Mouse (Mus musculus) forebrain, embryonic 12.5 days (tissue): ENCODE measurements around the gene Pigf. TPM values are rescaled to one million over a fixed set of nuclear protein-coding genes. Genes with fewer than 3 reads are reported as not detected.

ENCODE experiments used
- polyA plus RNA-seq: library from polyadenylated mRNA; unstranded; fragments of >200 nt; fragmentation: Nextera tagmentation; extraction: Ambion mirVana; gene quantifications from 2 replicates; pipeline ENCODE4 v1.2.1, GENCODE M21; 2016

Pigf gene
- polyA plus RNA-seq, 1 experiment from 2014 or later, result 36.7 TPM

Other genes with a start within 250 kb of the Pigf start
- gene Tmem247, start 108.1 kb downstream of the Pigf start, polyA plus RNA-seq, result not detected in 2 replicates
- not detected in 2 replicates for gene Atp6v1e2, start 77.5 kb downstream of the Pigf start, polyA plus RNA-seq
- gene Rhoq, start 62.3 kb downstream of the Pigf start, polyA plus RNA-seq, result 8.8 and 10.8 TPM in 2 replicates
- gene Cript, start 144 bp upstream of the Pigf start, polyA plus RNA-seq, result 177 and 179 TPM in 2 replicates
- 11.6 and 12.8 TPM in 2 replicates for gene Socs5, start 82.3 kb upstream of the Pigf start, polyA plus RNA-seq
- 50.9 and 53.3 TPM in 2 replicates for gene Mcfd2, start 240.5 kb upstream of the Pigf start, polyA plus RNA-seq